Mouse (Mus musculus): ENCODE data around the gene Tmem238l. TPM values are rescaled to one million over a fixed set of nuclear protein-coding genes. Genes with fewer than 3 reads are reported as not detected.

The Tmem238l gene
- polyA plus RNA-seq, 1 experiment from 2014 or later: not detected

DNA sequence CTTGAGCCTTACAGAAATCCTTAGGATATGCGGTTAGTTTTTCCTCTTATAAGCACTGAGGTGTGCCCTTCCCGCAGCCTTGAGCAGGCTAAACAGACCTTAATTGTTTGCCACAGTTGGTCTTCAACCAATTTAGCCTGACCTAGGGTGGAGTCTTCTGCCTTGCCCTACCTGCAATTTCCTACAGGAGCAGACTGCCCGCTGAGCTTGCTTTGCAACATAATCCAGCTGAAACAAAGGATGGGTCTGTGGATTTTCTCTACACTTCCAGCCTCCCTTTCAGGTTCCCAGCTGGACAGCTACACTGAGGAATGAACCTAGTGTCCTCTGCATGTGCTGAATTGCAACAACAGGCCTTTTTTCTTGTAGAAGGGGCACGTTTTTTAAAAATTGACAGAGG is 55.2 kb downstream of the Tmem238l start:
- peaks cover 24% of the 10 kb centered on the region; the same call in 1 of the 2 replicates for H3K27me3 ChIP-seq (ENCODE audit: low read depth, poor library complexity, severe bottlenecking)
- 11% methylated on average over 4 of the region's 4 CpGs for WGBS
- DNase-seq (ENCODE audit: low spot score): no peak
- H3K36me3 ChIP-seq: no peaks in the 10 kb centered on the region
- no peaks in the 10 kb centered on the region for H3K9me3 ChIP-seq (replicated peaks)
- no peak overlapping the region for H3K4me3 ChIP-seq
- H3K4me1 ChIP-seq: peaks cover 27% of the 10 kb centered on the region
- no peak overlapping the region for H3K27ac ChIP-seq (replicated peaks)

Other genes starting within 250 kb of the Tmem238l start
- gene Pirt, start 44.7 kb upstream of the Tmem238l start, polyA plus RNA-seq (2016; fragmentation: Nextera tagmentation; extraction: Ambion mirVana): 0.06 and 0.29 TPM in 2 replicates
- 0.99 and 1.1 TPM in 2 replicates for gene Tmem220, start 68.5 kb downstream of the Tmem238l start, polyA plus RNA-seq (2016; fragmentation: Nextera tagmentation; extraction: Ambion mirVana)
- gene Adprm, start 96.0 kb downstream of the Tmem238l start, polyA plus RNA-seq (2016; fragmentation: Nextera tagmentation; extraction: Ambion mirVana): 30.0 and 37.6 TPM in 2 replicates
- 20.3 and 22.5 TPM in 2 replicates for gene Sco1, start 96.0 kb downstream of the Tmem238l start, polyA plus RNA-seq (2016; fragmentation: Nextera tagmentation; extraction: Ambion mirVana)
- 0.11 and 0.37 TPM in 2 replicates for gene Myh3, start 121.7 kb downstream of the Tmem238l start, polyA plus RNA-seq (2016; fragmentation: Nextera tagmentation; extraction: Ambion mirVana)
- 0.04 TPM in 1 of 2 replicates, not detected in the other for gene Myh2, start 214.4 kb downstream of the Tmem238l start, polyA plus RNA-seq (2016; fragmentation: Nextera tagmentation; extraction: Ambion mirVana)
- not detected in 2 replicates for gene Myh1, start 243.4 kb downstream of the Tmem238l start, polyA plus RNA-seq (2016; fragmentation: Nextera tagmentation; extraction: Ambion mirVana)